Mouse (Mus musculus) forebrain, embryonic 13.5 days (tissue): ENCODE measurements at regions not wholly inside any gene's neighbourhood (a gene's known extent, or its start where the extent isn't known, plus 50 kb on each side); places are given as distances from the start of the nearest gene placed in this dataset.

Experiments used
- ATAC-seq: fragments of 200-750 bp; cut with Nextera tagmentation; 2 replicates; pipeline ENCODE4 v1.8.0; 2017
- H3K27ac ChIP-seq: fragments of 300-500 bp; sonication (generic); 2 replicates; pipeline ENCODE4 v1.5.1; 2015; ENCODE audit warnings: inconsistent platforms, mild to moderate bottlenecking, moderate library complexity
- H3K27me3 ChIP-seq: fragments of 300-500 bp; sonication (generic); 2 replicates; pipeline ENCODE4 v1.6.1; 2015; ENCODE audit warnings: mild to moderate bottlenecking, inconsistent platforms
- H3K36me3 ChIP-seq: fragments of 300-500 bp; sonication (generic); 2 replicates; pipeline ENCODE4 v1.6.1; 2015; ENCODE audit warnings: mild to moderate bottlenecking, inconsistent platforms; ENCODE audit not compliant: poor library complexity, severe bottlenecking
- H3K4me1 ChIP-seq: fragments of 300-500 bp; sonication (generic); 2 replicates; pipeline ENCODE4 v1.6.1; 2015; ENCODE audit warnings: inconsistent platforms
- H3K4me2 ChIP-seq: fragments of 300-500 bp; sonication (generic); 2 replicates; pipeline ENCODE4 v1.6.1; 2015; ENCODE audit warnings: inconsistent platforms, mild to moderate bottlenecking, moderate library complexity
- H3K4me3 ChIP-seq: fragments of 300-500 bp; sonication (generic); 2 replicates; pipeline ENCODE4 v1.5.1; 2015; ENCODE audit warnings: mild to moderate bottlenecking, inconsistent platforms
- H3K9ac ChIP-seq: fragments of 300-500 bp; sonication (generic); 2 replicates; pipeline ENCODE4 v1.6.1; 2015; ENCODE audit warnings: mild to moderate bottlenecking, inconsistent platforms
- H3K9me3 ChIP-seq: fragments of 300-500 bp; sonication (generic); replicated peaks from 2 replicates; pipeline ENCODE4 v1.6.1; 2016; ENCODE audit warnings: inconsistent platforms
- WGBS: fragments of 180-500 bp; shearing (Covaris S2); methylation state at CpG from one replicate; pipeline ENCODE4 v1.1.7; 2015; 5-methylcytosine and 5-hydroxymethylcytosine counted together

DNA sequence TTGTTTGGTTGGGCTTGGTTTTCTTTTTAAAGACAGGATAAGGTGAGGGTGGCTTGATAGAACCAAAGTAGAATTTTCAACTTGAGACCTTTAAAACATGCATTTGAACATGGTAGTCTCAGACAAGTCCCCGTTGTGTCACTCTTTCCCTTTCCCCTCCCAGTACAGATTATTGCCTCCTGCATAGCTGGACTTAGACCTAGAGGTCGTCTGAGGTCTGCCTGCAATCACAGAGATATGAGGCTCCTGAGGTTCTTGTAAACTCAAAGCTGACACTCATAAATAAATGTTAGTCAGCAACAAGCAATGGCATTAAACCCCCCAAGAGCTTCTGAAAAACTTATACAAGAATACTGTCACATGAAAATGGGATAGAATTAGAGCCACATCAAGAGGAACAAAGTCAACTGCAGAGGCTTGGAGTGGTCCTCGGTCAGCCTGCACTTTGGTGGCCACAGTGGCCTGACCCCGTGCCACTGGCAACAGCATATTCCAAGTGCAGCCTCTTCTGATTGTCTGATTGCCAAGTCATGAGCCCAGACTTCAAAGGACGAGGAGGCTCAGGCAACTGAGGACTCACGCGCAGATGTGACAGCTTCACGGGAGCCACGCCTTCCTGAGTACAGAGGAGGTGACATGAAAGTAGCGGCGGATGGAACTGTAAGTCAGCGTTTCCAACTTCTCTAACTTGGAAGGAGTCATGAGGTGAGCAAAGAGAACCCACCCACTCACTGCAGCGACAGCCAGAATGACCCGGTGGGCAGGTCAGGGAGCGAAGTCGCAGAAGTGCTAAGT lies 148.8 kb upstream of the Ado start:
- no peak overlapping the region for H3K9ac ChIP-seq
- H3K4me1 ChIP-seq: no peaks in the 10 kb centered on the region

DNA sequence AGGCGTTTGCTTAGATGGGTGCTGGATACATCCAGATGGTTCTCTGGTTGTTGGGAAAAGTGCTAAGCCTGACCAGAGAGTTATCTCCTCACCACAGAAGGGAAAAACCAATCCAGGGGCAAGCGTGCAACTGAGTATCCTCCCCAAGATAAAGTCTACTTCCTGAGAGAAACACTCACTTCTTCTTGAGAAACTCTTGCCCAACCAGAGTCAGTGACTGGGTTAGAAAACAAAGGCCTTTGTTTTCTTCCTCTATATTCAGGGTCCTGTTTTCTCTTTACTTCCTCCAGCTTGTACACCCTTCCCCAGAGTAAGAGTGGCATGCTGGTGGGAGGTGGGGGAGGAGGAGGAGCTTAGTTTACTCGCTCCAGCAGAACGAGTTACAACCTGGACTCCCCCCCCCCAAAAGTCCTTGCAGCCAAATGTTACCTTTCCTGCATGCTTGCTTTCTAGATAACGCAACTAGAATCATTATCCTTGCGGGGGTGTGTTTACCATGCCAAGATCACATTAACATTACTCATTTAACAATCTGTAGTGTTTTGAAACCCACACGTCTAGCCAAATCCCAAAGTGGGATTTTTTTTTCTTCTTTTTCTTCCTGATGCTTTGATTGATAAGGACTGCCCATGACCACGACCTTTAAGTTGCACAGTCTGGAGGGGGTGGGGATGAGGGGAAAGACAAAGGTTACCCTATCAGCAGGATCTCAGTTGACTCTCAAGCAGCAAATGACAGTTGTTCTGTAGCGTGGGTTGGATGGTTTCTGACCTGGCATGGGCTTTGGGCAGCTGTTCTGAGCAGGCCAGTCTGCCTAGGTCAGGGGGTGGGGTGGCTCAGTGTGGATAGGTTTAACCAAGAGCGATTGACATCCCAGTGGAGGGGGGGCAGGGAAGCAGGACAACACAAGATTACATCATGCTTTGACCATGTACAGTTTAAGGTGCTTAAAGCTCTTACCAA lies 147.4 kb upstream of the Ado start:
- WGBS: 70% methylated on average over 10 of the region's 10 CpGs
- no peak for ATAC-seq
- H3K27me3 ChIP-seq: no peaks in the 10 kb centered on the region
- no peaks in the 10 kb centered on the region for H3K36me3 ChIP-seq
- H3K27ac ChIP-seq: no peak overlapping the region
- no peak overlapping the region for H3K9ac ChIP-seq
- no peaks in the 10 kb centered on the region for H3K9me3 ChIP-seq
- H3K4me3 ChIP-seq: no peak overlapping the region
- H3K4me1 ChIP-seq: no peaks in the 10 kb centered on the region
- H3K4me2 ChIP-seq: no peak overlapping the region

More for the DNA sequence above, 148.8 kb upstream of the Ado start:
- H3K4me2 ChIP-seq: no peak overlapping the region
- no peaks in the 10 kb centered on the region for H3K9me3 ChIP-seq
- ATAC-seq: no peak
- H3K36me3 ChIP-seq: no peaks in the 10 kb centered on the region
- H3K27me3 ChIP-seq: no peaks in the 10 kb centered on the region
- H3K4me3 ChIP-seq: no peak overlapping the region
- H3K27ac ChIP-seq: no peak overlapping the region
- 88% methylated on average over 16 of the region's 16 CpGs for WGBS

DNA sequence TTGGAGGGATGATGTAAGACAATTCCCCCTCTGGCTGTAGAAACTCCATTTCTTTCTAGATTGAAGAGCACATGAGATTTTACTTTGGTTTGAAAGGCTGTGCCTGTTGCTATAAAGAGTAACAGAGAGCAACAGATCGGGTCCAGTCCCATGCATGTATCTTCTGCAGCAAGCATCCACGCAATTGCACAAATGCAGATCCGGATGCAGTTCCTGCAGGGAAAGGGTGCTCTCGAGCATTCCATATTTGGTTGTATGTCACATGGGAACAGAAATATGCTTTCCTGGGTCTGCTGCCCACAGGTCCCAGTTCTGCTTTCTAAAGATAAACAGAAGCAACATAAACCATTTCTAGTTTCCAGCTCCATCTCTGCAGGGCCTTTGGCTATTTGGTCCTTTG lies 146.0 kb upstream of the Ado start:
- H3K27me3 ChIP-seq: no peaks in the 10 kb centered on the region
- H3K9ac ChIP-seq: no peak overlapping the region
- WGBS: 93% methylated on average over 4 of the region's 4 CpGs
- no peak overlapping the region for H3K4me2 ChIP-seq
- ATAC-seq: no peak
- H3K4me3 ChIP-seq: no peak overlapping the region
- no peaks in the 10 kb centered on the region for H3K36me3 ChIP-seq
- H3K27ac ChIP-seq: no peak overlapping the region
- no peaks in the 10 kb centered on the region for H3K9me3 ChIP-seq
- no peaks in the 10 kb centered on the region for H3K4me1 ChIP-seq

DNA sequence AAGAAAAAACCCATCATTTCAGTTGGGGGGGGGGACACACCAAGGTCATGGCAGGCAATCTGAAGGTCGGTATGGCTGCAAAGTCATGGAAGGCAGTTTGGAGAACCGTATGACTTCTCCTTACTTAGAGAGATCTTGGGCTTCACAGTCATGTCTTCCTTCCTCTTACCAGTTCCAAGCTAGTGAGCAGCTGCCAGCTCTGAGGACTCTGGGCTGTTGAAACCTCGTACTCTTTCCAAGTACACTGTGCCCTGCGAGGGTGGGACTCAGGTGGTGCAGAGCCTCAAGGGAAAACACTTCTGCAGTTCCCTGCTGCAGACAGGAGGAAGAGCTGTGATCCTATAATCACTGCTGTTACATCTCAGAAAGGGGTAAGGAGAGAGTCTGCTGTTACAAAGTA lies 144.8 kb upstream of the Ado start:
- 88% methylated on average over 4 of the region's 4 CpGs for WGBS
- H3K9ac ChIP-seq: no peak overlapping the region
- H3K36me3 ChIP-seq: no peaks in the 10 kb centered on the region
- H3K4me2 ChIP-seq: no peak overlapping the region
- no peaks in the 10 kb centered on the region for H3K9me3 ChIP-seq
- H3K27me3 ChIP-seq: no peaks in the 10 kb centered on the region
- no peaks in the 10 kb centered on the region for H3K4me1 ChIP-seq
- no peak for ATAC-seq
- H3K4me3 ChIP-seq: no peak overlapping the region
- H3K27ac ChIP-seq: no peak overlapping the region

DNA sequence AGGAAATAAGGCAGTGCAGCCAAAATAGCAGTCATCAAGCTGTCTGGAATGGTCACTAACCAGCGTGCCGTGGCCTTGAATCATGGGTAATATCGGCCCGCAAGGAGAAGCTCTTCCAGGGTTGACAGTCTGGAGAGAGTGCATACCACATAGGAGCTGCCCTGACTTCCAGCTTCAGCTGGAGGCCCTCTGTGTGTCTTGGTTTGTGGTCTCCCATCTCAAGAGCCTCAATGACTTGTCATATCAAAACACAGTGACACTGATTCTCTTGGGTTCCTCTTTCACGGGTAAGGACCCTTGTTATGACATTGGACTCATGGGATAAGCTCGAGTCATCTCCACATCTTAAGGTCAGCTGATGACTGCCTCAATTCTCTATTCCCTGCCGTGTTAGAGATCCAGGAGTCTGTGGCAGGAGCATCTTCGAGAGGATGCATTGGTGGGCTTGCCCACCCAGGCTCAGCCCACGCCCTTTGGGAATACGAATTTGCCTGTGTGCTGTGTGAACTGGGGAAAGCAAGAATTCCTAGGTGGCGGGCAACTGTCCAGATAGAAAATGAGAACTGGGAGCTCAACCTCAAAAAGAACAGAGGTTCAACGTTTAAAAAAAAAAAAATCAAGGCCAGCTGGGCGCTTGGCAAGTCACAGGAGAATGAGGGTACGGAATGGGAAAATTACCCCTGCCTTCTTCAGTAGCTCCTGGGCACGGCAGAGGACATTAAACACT lies 141.4 kb upstream of the Ado start:
- H3K27ac ChIP-seq: no peak overlapping the region
- no peaks in the 10 kb centered on the region for H3K4me1 ChIP-seq
- no peak overlapping the region for H3K4me3 ChIP-seq
- 91% methylated on average over 15 of the region's 15 CpGs for WGBS
- H3K9ac ChIP-seq: no peak overlapping the region
- no peaks in the 10 kb centered on the region for H3K9me3 ChIP-seq
- H3K4me2 ChIP-seq: no peak overlapping the region
- no peaks in the 10 kb centered on the region for H3K36me3 ChIP-seq
- no peak for ATAC-seq
- no peaks in the 10 kb centered on the region for H3K27me3 ChIP-seq

DNA sequence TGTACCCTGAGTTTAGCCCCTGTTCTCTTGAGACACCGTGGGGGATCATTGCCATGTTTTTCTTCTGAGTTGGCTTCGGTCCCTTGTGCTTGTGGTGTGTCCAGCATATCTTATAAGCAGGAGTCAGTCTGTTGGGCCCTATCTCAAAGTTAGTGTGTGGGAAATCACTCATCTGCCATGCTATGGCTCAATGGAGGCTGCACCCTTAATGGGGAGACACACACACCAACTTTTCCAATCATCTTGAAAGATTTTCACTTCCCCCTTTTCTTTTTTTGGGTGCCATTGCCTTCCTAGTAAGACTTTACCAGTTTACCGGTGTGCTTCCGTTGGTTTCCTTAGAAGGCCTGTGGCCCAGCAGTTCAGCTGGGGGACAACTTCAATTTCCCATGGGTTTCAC lies 130.6 kb upstream of the Ado start:
- Histone ChIP-seq H3K36me3 (no peaks in the 10 kb centered on the region), H3K27me3 (no peaks in the 10 kb centered on the region), H3K4me2 (no peak overlapping the region), H3K4me1 (no peaks in the 10 kb centered on the region), H3K27ac (no peak overlapping the region), H3K9ac (no peak overlapping the region), H3K4me3 (no peak overlapping the region), H3K9me3 (no peaks in the 10 kb centered on the region)
- WGBS: 96% methylated on average over 4 of the region's 4 CpGs
- no peak for ATAC-seq

DNA sequence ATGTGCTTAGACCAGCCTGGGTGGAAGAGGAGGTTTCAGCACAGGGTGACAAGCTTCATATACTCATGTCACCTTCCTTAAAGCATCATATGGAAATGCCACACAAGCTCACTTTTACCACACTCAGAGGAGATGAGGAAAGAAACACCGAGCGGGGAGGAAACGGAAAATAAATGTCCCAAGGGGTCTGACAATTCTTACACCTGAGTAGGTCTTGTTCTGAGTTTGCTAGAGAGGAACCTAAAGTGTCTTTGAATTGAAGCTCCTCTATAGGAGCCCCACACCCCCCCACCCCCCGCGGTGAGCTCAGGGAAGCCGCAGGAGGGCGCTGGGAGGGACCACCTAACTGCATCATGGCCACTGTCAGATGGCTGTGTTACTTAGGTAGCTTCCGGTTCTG lies 124.7 kb upstream of the Ado start:
- ATAC-seq: no peak
- H3K36me3 ChIP-seq: no peaks in the 10 kb centered on the region
- 85% methylated on average over 8 of the region's 8 CpGs for WGBS
- no peaks in the 10 kb centered on the region for H3K4me1 ChIP-seq
- no peak overlapping the region for H3K27ac ChIP-seq
- H3K9me3 ChIP-seq: no peaks in the 10 kb centered on the region; the same call in 1 of the 2 replicates
- H3K4me3 ChIP-seq: no peak overlapping the region
- H3K9ac ChIP-seq: no peak overlapping the region
- H3K4me2 ChIP-seq: no peak overlapping the region
- no peaks in the 10 kb centered on the region for H3K27me3 ChIP-seq

DNA sequence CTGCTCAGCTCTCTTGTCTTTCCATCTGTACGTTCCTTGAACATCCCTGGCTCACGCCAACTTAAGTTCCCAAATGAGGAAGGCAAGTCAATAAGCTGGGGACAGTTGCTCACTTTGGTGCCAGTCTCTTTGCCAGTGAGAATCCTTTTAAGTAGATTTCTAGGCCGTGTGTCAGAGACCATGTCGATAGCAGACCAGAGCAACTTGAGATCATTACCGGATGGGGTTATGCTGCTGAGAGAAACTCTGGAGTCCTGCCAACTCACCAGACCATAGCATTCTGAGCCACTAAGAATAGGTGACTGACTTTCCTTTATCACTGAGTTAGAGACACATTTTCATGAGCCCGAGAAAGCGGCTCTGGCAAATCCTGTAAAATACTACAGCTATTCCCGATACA lies 123.5 kb upstream of the Ado start:
- 79% methylated on average over 8 of the region's 8 CpGs for WGBS
- no peak overlapping the region for H3K4me2 ChIP-seq

DNA sequence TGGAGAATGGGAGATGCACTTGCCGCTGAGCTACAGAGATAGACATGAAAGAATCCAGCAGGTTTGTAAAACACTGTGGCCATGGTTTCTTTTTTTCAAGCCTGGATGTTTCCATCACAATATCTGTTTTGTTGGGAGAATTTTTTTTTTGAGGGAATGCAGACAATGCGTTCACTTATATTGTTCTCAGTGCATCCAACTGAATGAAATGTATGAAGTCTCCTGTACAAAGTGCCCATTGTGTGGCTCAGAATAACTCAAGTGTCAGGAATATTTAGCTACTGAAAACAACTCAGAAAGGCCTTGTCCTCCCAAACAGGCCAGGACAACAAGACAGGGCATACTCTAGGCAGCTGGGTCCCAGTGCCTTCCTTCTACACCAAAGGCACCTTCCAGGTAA lies 120.3 kb upstream of the Ado start:
- Histone ChIP-seq H3K9ac (no peak overlapping the region), H3K4me1 (no peaks in the 10 kb centered on the region), H3K9me3 (no peaks in the 10 kb centered on the region; the same call in 1 of the 2 replicates), H3K27ac (no peak overlapping the region), H3K36me3 (no peaks in the 10 kb centered on the region), H3K27me3 (no peaks in the 10 kb centered on the region), H3K4me3 (no peak overlapping the region), H3K4me2 (no peak overlapping the region)
- no peak for ATAC-seq
- WGBS: 92% methylated on average over 2 of the region's 2 CpGs

More for the DNA sequence above, 123.5 kb upstream of the Ado start:
- Histone ChIP-seq H3K9ac (no peak overlapping the region), H3K4me3 (no peak overlapping the region), H3K4me1 (no peaks in the 10 kb centered on the region), H3K36me3 (no peaks in the 10 kb centered on the region), H3K27me3 (no peaks in the 10 kb centered on the region), H3K27ac (no peak overlapping the region), H3K9me3 (no peaks in the 10 kb centered on the region; the same call in 1 of the 2 replicates)
- no peak for ATAC-seq

DNA sequence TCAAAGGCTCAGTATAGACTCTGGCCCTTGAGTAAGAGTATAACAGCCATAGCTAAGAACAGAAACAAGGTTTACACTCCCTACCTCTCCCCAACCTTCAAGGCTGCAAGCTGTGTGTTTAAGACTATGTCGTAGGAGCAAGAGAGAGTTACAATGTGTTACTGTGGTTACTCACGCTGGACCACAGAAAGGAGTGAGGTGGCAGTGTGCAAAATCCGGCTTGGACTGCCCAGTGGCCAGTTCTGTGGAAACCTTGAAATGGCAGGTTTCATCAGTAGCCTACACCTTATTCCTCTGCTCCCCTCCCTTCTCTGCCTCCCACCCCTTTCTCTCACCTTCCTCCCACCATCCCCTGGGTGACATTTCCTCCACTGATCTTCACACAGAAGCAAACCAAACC lies 114.3 kb upstream of the Ado start:
- no peak overlapping the region for H3K4me2 ChIP-seq
- H3K36me3 ChIP-seq: no peaks in the 10 kb centered on the region
- H3K9me3 ChIP-seq: no peaks in the 10 kb centered on the region
- no peak overlapping the region for H3K4me3 ChIP-seq
- no peaks in the 10 kb centered on the region for H3K27me3 ChIP-seq
- H3K9ac ChIP-seq: no peak overlapping the region
- H3K27ac ChIP-seq: no peak overlapping the region
- no peak for ATAC-seq
- H3K4me1 ChIP-seq: no peaks in the 10 kb centered on the region
- 59% methylated on average over 3 of the region's 3 CpGs for WGBS

DNA sequence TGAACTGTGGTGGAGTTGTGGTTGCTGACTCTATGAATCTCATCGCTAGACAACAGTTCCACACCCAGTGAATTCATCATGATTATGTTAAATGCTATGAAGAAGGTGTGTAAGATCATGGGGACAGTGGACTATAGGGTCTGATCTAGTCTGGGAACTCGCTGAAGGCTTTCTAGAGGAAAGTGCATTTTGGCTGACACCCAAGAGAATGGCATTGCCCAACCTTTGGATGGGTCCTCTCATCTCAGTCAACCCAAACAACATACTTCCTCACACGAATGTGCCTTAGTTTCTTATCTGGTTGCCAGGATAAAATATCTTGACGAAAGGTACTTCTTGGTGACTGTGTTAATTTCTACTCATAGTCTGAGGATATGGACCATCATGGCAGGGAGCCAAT lies 112.9 kb upstream of the Ado start:
- H3K4me1 ChIP-seq: no peaks in the 10 kb centered on the region
- no peak overlapping the region for H3K4me3 ChIP-seq
- no peaks in the 10 kb centered on the region for H3K27me3 ChIP-seq
- 89% methylated on average over 4 of the region's 4 CpGs for WGBS
- H3K9me3 ChIP-seq: no peaks in the 10 kb centered on the region
- no peak overlapping the region for H3K9ac ChIP-seq
- ATAC-seq: no peak
- no peak overlapping the region for H3K4me2 ChIP-seq
- H3K36me3 ChIP-seq: no peaks in the 10 kb centered on the region
- no peak overlapping the region for H3K27ac ChIP-seq

DNA sequence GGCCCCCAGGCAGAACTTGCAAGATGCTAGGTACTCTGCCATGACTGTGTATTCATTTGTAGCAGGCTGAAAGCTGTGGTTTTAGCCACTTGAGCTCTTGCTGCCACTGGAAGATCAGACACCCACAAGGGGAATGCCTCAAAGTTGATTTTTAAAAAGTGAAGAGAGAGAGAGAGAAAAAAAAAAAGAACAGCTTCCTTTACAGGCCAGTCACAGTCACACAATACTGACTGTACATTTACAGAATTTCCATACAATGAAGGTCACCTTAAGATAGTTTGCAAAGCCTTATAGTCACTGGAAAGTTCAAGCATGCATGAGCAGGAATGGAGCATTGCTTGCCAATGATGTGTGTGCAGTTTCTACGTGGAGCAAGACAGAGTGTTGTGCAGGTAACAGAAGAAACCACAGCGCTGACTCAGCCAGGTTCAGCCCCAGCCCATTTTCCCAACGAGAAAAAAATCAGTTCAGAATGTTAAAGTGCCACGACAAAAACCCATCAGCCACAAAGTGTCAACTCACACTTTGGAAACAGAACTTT lies 109.3 kb upstream of the Ado start:
- Histone ChIP-seq H3K4me2 (no peak overlapping the region), H3K4me1 (no peaks in the 10 kb centered on the region), H3K36me3 (no peaks in the 10 kb centered on the region), H3K27ac (no peak overlapping the region), H3K9me3 (no peaks in the 10 kb centered on the region), H3K27me3 (no peaks in the 10 kb centered on the region), H3K4me3 (no peak overlapping the region), H3K9ac (no peak overlapping the region)
- WGBS: 81% methylated on average over 4 of the region's 4 CpGs
- no peak for ATAC-seq
